Mouse (Mus musculus): Measurements from ENCODE around the gene H2-DMb2.

DNA sequence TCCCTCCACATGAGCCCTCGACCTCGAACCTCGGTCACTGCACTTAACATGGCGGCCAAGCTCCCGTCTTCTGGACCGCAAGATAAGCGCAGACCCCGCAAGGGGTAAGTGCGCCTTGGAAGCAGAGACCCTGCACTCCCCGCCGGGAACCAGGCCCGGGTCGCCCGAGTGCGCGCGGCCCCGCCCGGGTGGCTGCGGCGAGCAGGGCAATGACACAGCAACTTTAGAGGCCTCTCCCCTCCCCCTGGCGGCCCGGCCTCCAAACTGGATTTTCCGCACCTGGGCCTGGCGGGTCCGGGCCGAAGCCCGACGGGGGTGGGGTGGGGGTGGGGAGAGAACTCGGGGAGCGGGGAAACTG is 22.3 kb upstream of the H2-DMb2 start:
- TF ChIP-seq CTCF (IDR thresholded peaks at IDR 0.05; ENCODE audit: low read depth), result peak; percentile 60
- peak; percentile 45; the same call in 1 of the 2 replicates for TF ChIP-seq EP300 (IDR thresholded peaks at IDR 0.05; ENCODE audit: low read depth)
